Mouse (Mus musculus) limb, embryonic 11.5 days (tissue): ENCODE data around the gene Zfp931. TPM values are rescaled to one million over a fixed set of nuclear protein-coding genes. Genes with fewer than 3 reads are reported as not detected.
"Not testable (repeated sequence)": the region's sequence is repeated elsewhere in the genome, so short reads cannot be mapped to it uniquely, and the experiment has no call there.

Source experiments
- ATAC-seq: fragments of 200-750 bp; cut with Nextera tagmentation; 2 replicates; pipeline ENCODE4 v1.8.0; 2017; ENCODE audit warnings: low read depth; ENCODE audit not compliant: insufficient number of reproducible peaks, low FRiP score, low TSS enrichment
- DNase-seq: peaks from one replicate; pipeline ENCODE4 v3.0.0-alpha.2; 2015; ENCODE audit warnings: low spot score
- H3K27ac ChIP-seq: fragments of 300-500 bp; sonication (generic); replicated peaks from 2 replicates; pipeline ENCODE4 v1.5.1; 2014; ENCODE audit warnings: low read depth, mild to moderate bottlenecking, low read length
- H3K27me3 ChIP-seq: fragments of 300-500 bp; sonication (generic); 2 replicates; pipeline ENCODE4 v1.6.1; 2014; ENCODE audit warnings: mild to moderate bottlenecking, low read length, mixed read lengths; ENCODE audit not compliant: control insufficient read depth, insufficient read depth
- H3K36me3 ChIP-seq: fragments of 300-500 bp; sonication (generic); 2 replicates; pipeline ENCODE4 v1.6.1; 2014; ENCODE audit warnings: mild to moderate bottlenecking, low read length, moderate library complexity, mixed read lengths; ENCODE audit not compliant: control insufficient read depth, insufficient read depth
- H3K4me1 ChIP-seq: fragments of 300-500 bp; sonication (generic); 2 replicates; pipeline ENCODE4 v1.6.1; 2014; ENCODE audit warnings: low read length, mixed read lengths; ENCODE audit not compliant: control insufficient read depth, insufficient read depth
- H3K4me2 ChIP-seq: fragments of 300-500 bp; sonication (generic); 2 replicates; pipeline ENCODE4 v1.6.1; 2014; ENCODE audit warnings: low read depth, mild to moderate bottlenecking, moderate library complexity; ENCODE audit not compliant: severe bottlenecking
- H3K4me3 ChIP-seq: fragments of 300-500 bp; sonication (generic); 2 replicates; pipeline ENCODE4 v1.5.1; 2014; ENCODE audit warnings: low read depth, low read length
- H3K9ac ChIP-seq: fragments of 300-500 bp; sonication (generic); 2 replicates; pipeline ENCODE4 v1.6.1; 2014; ENCODE audit warnings: mild to moderate bottlenecking, low read length
- H3K9me3 ChIP-seq: fragments of 300-500 bp; sonication (generic); 2 replicates; pipeline ENCODE4 v1.6.1; 2016; ENCODE audit warnings: low read length; ENCODE audit not compliant: control insufficient read depth
- WGBS: fragments of 180-500 bp; shearing (Covaris S2); extraction: QIAGEN DNeasy Blood & Tissue Kit; methylation state at CpG from one replicate; pipeline ENCODE4 v1.1.7; 2014; 5-methylcytosine and 5-hydroxymethylcytosine counted together
- polyA plus RNA-seq: library from polyadenylated mRNA; unstranded; fragments of >200 nt; fragmentation: Nextera tagmentation; extraction: Ambion mirVana; gene quantifications from 2 replicates; pipeline ENCODE4 v1.2.1, GENCODE M21; 2014

The Zfp931 gene
- polyA plus RNA-seq, 1 experiment from 2014 or later, result 12.9 TPM

DNA sequence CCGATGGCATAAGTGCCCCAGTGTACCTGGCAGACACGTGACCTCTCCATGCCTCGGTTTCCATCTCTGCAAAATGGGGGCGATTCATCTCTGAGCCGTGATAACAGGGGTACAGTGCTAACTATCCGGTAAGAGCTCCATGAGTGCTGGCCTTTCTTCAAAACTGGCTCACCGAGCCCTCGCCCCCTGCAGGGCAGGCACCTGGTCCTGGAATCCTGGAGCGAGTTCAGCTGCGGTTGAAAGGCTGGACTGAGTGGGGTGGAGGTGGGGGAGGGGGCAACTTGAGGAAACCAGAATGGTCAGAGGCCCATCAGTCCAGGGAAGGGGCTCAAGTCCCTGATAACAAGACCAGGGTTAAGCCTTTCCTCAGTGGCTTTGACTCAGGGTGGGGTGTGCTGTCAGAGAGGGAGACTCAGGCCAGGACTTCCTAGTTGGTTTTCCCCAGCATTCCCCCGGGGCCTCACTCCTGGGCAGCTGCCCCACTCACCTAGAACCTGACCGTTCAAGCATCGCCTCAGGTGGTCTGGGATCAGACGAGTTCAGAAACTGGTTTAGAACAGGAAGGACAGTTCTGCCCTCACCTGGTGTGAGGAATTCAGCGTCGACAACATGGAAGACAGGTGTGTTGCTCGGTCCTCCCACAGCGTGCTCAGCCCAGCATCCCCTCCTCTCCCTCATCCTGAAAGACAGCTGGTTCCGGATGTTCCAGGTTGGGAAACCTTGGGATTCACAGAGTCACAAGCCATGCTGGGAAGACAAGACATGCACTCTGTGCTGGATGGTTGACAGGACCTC is 41.5 kb upstream of the Zfp931 start:
- Histone ChIP-seq H3K4me1 (peaks cover 25% of the 10 kb centered on the region), H3K4me2 (peak overlapping the region; percentile 99), H3K4me3 (peak overlapping the region; percentile 40), H3K27ac (no peak overlapping the region), H3K9ac (no peak overlapping the region), H3K9me3 (no peaks in the 10 kb centered on the region), H3K27me3 (peaks cover 4% of the 10 kb centered on the region; the same call in 1 of the 2 replicates), H3K36me3 (no peaks in the 10 kb centered on the region)
- DNase-seq (peak; percentile 50), ATAC-seq (peak; percentile 31; the same call in 1 of the 2 replicates)
- 19% methylated on average over 19 of the region's 19 CpGs for WGBS

DNA sequence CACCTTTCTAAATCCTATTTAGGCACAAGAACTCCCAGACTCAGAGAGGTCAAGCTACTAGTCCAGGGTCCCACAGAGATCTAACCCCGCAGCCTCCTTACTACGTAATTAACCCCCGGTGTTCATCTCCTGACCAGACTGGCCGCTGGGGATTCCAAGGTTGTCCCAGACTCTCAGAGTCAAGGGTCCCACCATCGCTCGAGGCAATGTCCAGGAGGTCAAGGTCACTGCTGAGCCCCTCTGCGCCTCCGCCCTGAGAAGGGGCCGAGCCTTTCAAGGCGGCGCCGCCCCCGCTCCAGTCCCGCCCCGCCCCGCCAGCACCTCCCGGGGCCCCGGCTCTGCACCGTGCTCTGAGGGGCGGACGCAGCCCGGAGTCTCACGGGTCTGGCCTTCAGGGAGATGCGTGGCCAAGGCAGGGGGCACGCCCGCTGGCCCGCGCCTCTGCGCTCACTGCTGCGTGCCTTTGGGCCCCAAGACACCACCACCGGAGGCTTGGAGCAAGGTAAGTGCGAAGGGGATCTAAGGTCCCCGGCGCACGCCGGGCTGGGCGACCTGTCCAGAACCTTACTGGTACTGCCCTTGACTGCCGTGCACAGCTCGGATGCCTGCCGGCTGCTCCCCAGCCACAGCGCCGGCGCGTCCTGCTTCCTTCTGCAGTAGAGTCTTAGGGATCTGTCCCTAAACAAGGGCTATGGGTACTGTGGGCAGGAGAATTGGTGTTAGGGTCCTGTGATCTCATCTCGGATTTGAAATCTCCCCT is 40.7 kb upstream of the Zfp931 start, which contains the start of gene Phactr3:
TSS of gene Phactr3 (plus strand) at position 175 of the 760 bp plus-strand sequence.
- peak within 1 kb of the TSS; percentile 55 for H3K9ac ChIP-seq
- peak; percentile 31; the same call in 1 of the 2 replicates for ATAC-seq
- H3K4me2 ChIP-seq, result peak within 1 kb of the TSS; percentile 99
- no peaks in the 10 kb centered on the region for H3K9me3 ChIP-seq
- no peaks in the 10 kb centered on the region for H3K36me3 ChIP-seq
- WGBS, result under 1% methylated on average over 36 of the region's 45 CpGs
- peak; percentile 64 for DNase-seq
- peak within 1 kb of the TSS; percentile 40 for H3K4me3 ChIP-seq
- peaks cover 25% of the 10 kb centered on the region for H3K4me1 ChIP-seq
- peaks cover 4% of the 10 kb centered on the region; the same call in 1 of the 2 replicates for H3K27me3 ChIP-seq
- no peak within 1 kb of the TSS for H3K27ac ChIP-seq

DNA sequence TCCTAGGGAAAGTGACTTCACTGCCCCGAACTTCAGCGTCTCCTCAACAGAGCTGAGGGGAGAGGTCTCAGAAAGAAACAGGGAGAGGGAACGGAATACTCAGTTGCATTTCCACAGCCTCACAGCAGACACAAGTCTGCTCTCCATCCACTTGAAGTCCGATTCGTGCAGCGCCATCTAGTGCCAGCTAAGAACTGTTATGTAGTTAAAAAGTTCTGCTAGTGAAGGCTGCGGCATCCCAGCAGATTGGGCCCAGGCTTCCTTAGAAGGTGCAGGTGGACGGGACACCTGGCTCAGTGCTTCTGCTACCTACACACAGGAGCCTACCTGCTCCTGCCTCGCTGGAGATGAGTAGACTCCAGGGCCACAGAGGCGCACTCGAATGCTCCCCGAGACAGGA is 39.7 kb upstream of the Zfp931 start:
- Histone ChIP-seq H3K4me3 (no peak overlapping the region), H3K9me3 (no peaks in the 10 kb centered on the region), H3K27me3 (peaks cover 4% of the 10 kb centered on the region; the same call in 1 of the 2 replicates), H3K4me2 (no peak overlapping the region), H3K27ac (no peak overlapping the region), H3K9ac (no peak overlapping the region), H3K4me1 (peaks cover 20% of the 10 kb centered on the region), H3K36me3 (no peaks in the 10 kb centered on the region)
- 26% methylated on average over 12 of the region's 12 CpGs for WGBS
- DNase-seq (peak; percentile 76), ATAC-seq (no peak)

DNA sequence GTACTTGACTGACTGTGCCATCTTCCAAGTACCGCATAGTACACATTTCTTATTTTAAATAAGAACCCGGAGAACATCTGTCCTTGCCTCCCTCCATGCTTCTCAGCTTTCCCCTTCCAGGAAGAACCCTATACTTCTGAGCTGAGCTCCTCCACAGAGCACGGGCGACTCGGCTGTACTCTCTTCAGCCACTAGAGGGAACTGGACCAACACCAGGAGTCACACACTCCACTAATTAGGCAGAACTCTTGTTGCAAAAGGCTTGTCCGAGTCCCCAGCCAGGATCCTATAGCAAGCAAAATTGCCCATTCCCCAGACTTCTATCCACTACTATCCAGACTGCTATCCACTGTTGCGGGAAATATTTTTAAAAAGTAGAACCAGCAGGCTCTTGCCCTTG is 23.7 kb upstream of the Zfp931 start:
- peak; percentile 78 for DNase-seq
- 10% methylated on average over 7 of the region's 7 CpGs for WGBS
- Histone ChIP-seq H3K27me3 (no peaks in the 10 kb centered on the region), H3K9me3 (no peaks in the 10 kb centered on the region), H3K36me3 (no peaks in the 10 kb centered on the region), H3K4me2 (no peak overlapping the region), H3K9ac (no peak overlapping the region), H3K27ac (no peak overlapping the region), H3K4me1 (no peaks in the 10 kb centered on the region), H3K4me3 (no peak overlapping the region)
- ATAC-seq, result peak; percentile 79

DNA sequence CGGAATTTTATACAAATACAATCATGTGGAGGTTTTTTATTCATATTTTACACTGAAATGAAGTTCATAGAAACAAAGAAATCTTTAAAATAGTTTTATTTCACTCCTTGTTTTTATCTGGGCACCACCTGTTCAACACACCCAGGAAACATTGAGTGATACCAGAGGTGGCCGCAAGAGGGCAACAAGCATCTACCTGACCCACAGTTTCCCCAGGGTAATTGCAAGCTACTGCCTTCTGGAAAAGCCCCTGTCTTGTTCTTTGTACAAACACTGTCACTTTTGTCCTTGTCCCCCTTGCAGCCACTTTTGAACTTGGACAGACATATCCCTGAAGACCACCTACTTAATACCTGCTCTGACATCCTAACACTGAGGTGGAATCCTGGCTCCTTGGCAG is 19.7 kb upstream of the Zfp931 start:
- 7% methylated on average over 2 of the region's 2 CpGs for WGBS
- no peak for ATAC-seq

DNA sequence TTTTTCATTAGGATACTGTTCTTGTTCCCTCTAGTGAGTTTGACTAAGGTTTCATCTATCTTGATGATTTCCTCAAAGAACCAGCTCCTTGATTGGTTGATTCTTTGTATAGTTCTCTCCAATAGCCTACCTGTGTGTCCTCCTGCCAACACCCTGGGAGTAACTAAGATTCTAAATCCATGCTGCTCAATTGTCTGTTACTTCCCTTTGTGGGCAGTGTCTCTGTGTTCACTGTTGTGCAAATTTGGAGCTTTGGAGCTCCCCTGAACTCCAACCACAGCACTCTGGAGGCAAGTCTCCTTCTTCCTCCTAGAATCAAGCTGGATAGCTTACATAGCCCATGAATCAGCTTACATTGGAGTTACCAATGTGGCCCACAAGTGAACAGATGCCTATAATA is 11.3 kb upstream of the Zfp931 start:
- ATAC-seq, result no peak
- H3K4me1 ChIP-seq, result no peaks in the 10 kb centered on the region
- no peaks in the 10 kb centered on the region for H3K9me3 ChIP-seq
- H3K9ac ChIP-seq, result no peak overlapping the region
- no peak overlapping the region for H3K4me2 ChIP-seq
- no peak overlapping the region for H3K27ac ChIP-seq
- no peaks in the 10 kb centered on the region for H3K27me3 ChIP-seq
- H3K36me3 ChIP-seq, result no peaks in the 10 kb centered on the region
- DNase-seq, result no peak
- no peak overlapping the region for H3K4me3 ChIP-seq

More for the DNA sequence above, 19.7 kb upstream of the Zfp931 start:
- H3K4me3 ChIP-seq, result no peak overlapping the region
- no peaks in the 10 kb centered on the region for H3K9me3 ChIP-seq
- H3K9ac ChIP-seq, result no peak overlapping the region
- no peak overlapping the region for H3K4me2 ChIP-seq
- no peaks in the 10 kb centered on the region for H3K4me1 ChIP-seq
- H3K36me3 ChIP-seq, result no peaks in the 10 kb centered on the region
- H3K27me3 ChIP-seq, result no peaks in the 10 kb centered on the region
- no peak overlapping the region for H3K27ac ChIP-seq
- peak; percentile 84 for DNase-seq

DNA sequence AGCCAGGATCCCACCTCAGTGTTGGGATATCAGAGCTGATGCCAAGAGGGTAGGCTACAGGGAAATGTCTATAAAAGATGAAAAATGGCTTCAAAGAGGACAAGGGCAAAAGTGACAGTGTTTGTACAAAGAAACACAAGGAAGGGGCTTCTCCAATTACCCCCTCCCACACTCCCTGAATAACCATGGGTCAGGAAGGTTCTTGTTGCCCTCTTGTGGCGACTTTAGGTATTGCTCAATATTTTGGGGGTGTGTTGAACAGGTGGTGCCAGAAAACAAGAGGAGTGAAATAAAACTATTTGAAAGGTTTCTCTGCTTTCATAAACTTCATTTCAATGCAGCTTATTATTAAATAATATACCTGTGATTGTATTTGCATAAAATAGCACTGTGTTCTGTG is 20.1 kb downstream of the Zfp931 start:
- H3K4me1 ChIP-seq, result no peaks in the 10 kb centered on the region
- DNase-seq (peak; percentile 69), ATAC-seq (no peak)
- no peaks in the 10 kb centered on the region for H3K9me3 ChIP-seq
- 0 out of 2 replicates have a peak, but pooled peaks cover 1% of the 10 kb centered on the region for H3K36me3 ChIP-seq
- no peak overlapping the region for H3K9ac ChIP-seq
- H3K4me2 ChIP-seq, result no peak overlapping the region
- H3K27ac ChIP-seq, result no peak overlapping the region
- H3K27me3 ChIP-seq, result no peaks in the 10 kb centered on the region
- 15% methylated on average over 1 of the region's 1 CpGs for WGBS
- H3K4me3 ChIP-seq, result no peak overlapping the region

DNA sequence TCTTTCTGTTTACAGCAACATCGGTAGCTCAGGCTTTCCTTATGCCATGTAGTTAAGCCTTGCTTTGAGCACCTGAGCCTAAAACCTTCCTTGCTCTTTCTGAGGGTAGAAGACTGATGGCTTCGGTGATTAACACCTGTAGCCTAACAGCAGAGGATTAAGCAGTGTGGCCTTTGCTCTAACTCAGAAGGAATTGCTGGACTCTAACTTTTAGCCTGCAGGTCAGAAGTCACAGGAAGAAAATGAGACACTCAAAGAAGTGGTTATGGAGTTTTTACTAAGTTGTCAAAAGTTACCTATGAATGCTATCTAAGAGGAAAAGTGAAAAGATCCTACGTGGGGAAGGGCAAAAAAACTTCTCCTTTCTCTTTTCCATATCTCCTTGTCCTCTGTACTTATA is 50.7 kb downstream of the Zfp931 start:
- not testable (repeated sequence) for H3K9me3 ChIP-seq, DNase-seq, H3K4me3 ChIP-seq, H3K36me3 ChIP-seq, H3K4me1 ChIP-seq, ATAC-seq, H3K4me2 ChIP-seq, H3K27ac ChIP-seq, H3K9ac ChIP-seq, H3K27me3 ChIP-seq
- 61% methylated on average over 2 of the region's 3 CpGs for WGBS
